Mouse (Mus musculus) embryo, embryonic 10 days (tissue): ENCODE measurements around the gene Phrf1.

Experiments used
- DNase-seq: peaks from one replicate; pipeline ENCODE4 v3.0.0-alpha.2; 2015; ENCODE audit warnings: low spot score

Gene Phrf1

DNA sequence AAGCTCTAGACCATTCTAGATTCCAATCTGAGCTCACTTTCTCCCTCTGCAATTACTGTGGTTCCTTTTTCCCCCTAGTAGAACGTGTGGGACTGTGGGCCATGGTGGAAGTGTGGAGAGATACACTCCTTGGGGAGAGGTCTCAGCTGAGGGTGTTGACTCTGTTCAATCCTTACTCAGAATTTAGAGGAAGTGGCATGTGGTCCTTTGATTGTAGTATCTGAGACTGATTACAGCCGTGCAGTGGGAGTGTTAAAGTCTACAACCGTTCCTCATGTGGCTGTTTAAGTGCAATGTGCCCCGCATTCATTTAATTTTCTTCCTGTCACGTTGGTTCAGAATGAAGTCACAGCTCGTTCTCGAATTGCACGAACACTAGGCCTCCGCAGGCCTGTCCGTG lies 27.6 kb downstream of the Phrf1 start:
- no peak for DNase-seq

DNA sequence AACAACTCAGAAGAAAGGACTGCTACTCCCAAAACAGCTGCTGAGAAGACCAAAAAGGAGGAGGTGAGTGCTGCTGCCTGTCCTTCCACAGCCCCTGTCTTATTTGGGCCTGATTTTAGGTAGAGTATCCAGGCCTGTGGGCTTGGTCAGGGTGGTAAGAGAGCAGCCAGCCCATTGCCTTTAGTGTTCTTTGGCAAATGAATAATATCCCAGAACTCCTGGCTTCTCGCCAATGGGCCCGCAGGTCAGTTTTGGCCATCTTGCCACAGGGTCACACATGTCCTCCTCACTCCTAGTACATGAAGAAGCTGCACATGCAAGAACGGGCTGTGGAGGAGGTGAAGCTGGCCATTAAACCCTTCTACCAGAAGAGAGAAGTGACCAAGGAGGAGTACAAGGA lies 32.9 kb downstream of the Phrf1 start:
- no peak for DNase-seq

DNA sequence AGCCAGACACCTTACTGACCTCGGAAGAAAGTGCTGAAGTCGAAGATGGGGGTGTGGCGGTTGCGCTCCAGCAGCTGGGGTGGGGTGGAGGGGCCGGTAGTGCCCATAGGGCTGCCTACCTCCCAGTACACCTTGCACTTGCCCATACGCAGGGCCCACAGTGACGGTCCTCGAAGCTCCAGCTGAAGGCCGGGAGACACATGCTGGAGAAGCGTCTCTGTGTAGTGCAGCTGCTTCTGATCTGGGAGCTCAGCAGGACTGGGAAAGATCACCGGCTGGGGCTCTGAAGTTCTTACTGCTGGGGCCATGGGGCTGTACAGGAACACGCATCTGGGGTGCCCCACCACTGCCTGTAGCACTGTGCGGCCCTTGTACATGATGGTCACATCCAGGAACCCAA lies 35.1 kb downstream of the Phrf1 start:
- no peak for DNase-seq

DNA sequence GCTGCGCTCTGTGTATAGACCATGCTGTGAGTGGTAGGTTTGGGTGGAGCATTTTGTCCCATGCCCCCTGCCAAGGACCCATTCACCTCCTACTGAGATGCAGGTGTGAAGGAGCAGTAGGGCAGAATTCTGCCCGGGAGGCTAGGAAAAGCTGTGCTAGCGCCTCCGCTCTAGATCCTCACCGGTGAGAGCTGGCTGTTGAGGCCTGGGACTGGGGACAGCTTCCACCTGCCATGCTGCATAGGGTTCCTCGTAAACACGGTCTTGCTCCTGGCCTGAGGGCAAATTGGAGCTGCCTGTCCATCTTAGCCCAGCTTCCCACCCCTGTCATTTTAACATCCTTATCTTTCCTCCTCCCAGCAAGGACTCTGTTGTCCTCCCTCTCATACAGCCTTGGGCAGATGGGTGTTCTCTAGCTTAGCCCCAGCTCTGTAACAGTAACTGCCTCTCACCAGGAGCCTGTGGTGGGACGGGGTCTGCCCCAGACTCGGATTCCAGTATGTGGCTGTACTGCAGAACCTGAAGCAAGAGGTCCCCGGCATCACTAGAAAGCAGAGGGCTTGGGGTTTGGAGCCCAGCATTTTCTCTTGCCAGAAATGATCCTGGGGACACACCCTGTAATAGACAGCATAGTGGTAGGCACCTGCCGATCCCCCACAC lies 35.6 kb downstream of the Phrf1 start:
- no peak for DNase-seq

DNA sequence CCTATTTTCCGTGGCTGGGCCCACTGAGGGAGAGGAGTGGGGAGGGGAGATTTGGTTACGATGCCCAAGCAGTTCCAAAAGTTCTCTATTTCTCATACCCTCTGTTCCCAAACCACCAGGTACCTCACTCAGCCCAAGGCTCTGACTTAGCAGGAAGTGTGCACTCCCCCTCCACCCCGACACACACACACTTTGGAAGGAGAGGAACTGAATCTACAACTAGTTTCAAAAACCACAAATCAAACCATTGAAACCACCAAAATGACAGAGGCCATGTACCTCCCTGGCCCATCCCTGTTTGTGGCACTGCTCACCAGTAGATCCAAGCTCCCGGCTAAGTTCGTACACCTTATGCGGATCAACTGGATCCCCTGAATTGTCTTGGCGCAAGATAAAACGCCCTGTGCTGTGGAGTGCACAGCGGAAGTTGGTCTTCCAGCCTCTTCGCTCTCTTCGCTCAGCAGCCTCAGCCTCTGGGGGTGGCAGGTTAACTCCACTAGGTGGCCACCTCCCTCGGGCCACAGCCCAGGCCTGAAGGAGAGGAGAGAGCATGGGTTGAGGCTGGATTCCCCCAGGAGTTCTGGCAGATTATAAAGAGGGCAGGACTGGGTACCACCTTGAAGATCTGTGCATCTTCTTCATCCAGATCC lies 36.3 kb downstream of the Phrf1 start:
- peak; percentile 58 for DNase-seq

DNA sequence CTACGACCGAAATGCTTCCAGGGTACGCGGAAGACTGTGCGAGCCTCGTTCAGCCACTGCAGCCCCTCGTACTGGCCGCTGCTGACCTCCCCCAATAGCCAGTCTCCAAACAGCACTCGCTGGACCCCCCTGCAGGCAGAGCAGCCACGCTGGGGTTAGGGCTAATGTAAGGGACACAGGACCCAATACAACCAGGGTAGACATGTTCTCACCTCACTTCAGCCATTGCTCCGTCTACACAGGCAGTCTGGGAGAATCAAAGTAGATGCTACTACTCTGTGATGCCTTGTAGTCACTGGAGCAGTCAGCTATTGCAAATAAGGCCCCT lies 36.8 kb downstream of the Phrf1 start:
- no peak for DNase-seq

DNA sequence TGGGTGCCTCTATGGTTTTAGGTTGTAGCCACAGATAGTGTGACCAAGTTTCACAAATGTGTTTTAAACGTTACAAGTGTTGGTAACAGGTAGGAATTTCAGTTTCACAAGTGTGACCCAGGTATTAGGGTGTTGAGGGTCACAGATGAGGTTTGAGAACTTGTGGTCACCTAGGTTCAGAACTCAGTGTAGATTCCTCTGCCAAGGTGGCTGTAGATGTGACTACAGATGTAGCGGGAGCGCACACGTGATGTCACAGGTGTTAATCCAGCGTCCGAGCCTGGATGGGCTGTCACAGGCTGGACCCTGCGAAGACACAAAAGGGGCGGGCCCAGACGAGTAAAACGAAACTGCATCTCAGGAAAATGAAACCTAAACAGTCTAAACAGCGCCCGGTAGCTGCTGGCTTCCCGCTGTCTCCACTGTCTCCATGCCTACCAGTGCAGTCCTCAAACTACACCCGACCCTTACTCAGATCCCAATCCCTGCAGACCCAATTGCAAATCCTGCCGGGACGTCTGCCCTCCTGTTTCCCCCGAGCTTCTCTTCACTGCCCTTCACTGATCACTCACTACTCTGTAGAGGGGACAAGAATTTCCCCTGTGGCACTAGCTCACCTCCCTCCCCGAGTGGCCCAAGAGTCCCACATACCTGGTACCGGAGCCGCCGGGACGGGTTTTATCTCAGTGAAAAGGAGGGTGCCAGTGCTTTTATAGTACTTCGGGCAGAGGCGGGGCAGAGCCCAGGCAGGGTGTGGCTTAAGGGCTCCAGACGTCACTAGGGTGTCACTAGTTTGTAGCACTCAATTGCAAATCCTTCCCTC lies 37.4 kb downstream of the Phrf1 start, which contains the start of gene Irf7:
Gene Irf7 (minus strand): TSS at position 743 of the 823 bp plus-strand sequence.
- DNase-seq = peak; percentile 41

DNA sequence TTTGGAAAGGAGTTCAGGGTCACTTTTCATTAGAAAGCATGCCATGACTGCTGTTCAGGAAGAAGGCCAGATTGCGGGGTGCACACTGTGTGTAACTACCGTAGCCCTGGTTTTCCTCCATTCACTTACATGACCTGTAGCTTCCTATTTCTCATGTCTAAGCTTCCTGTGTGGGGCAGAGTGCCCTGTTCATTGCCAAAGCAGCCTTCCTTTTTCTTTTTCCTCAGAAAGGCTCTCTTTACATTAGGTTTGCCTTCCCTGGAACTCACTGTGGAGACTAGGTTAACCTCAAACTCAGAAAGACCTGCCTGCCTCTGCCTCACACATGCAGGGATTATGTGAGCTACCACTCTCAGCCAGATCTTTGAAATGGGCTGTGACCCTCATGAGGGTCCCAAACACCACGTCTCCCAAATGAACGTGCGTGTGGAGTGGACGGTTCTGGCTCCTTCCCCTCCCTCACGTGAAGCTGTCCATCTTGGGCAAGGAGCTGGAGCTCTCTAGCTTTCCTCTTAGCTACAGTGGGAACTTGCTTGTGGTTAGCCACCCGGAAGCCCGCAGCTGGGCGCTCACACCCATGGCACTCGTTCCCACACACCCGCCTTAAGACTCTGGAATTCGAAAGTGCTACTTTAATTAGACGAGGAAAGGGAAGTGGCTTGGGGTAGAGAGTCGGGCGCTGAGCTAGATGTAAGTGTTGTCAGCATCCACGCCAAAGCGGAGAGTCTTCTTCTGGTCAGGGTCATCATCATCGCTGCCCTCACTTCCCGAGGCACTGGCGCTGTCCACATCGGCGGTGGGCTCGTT lies 40.1 kb downstream of the Phrf1 start:
- DNase-seq = no peak

DNA sequence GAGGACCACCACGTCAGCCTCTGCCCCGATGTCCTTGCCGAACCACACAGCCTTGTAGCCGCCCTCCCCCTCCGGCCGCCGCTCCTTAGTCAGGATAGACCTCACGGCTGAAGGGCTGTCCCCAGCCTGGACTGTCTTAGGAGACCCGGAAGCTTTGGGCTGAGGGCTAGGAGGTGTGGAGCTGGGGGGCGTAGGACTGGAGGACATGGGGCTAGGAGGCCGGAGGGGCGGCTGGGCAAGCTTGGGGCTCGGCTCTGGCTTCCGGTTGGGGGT lies 40.6 kb downstream of the Phrf1 start:
- DNase-seq = no peak

DNA sequence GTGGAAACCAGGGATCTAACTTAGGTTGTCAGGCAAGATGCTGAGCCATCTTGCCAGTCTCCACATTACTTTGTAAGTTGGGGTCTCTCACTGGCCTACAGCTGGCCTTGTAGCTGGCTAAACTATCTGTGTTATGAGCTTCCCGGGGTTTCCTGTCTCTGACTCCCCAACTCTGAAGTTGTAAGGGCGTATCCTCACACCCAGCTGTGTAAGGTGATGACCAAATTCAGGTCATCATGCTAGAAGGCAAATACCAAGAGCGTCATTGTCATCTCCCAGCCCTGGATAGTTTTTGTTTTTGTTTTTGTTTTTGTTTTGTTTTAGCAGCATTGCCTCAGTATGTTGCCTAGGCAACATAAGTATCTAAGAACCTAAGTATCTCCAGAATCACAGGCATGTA lies 42.0 kb downstream of the Phrf1 start:
- no peak for DNase-seq

DNA sequence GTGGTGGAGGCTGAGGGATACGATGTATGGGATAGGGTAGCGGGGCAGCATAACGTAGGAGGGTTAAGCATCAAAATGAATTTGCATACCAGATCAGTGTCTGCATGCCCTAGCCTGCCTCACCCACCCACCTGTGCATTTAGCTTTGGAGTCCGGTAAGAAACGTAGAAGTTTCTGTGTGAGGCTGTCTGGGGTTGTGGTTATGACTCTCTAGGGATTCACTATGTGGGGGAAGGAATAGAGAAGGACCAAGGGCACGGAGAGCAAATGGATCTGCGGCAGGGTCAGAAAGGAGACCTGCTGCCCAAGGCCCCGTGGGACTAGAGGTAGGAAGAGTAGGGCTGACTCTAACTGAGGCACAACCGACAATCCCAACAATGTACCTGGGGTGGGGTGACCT lies 46.8 kb downstream of the Phrf1 start:
- DNase-seq = no peak

DNA sequence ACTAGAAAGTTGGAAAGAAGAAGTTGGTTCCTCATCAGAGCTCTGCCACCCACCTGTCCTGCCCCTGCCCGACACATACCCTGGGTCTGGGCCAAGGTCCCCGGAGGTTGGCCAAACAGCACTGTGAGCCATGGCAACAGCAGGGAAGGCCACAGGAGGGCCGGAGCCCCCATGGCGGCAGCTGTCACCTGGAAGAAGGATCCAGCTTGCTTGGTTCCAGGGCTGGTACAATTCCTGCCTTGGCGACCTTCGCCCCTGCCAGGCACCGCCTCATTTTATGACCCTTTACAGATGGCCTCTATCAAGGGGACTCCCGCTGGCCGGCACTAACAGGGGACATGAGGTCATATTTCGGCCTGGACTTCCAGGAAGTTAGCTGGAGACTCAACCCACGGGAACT lies 48.0 kb downstream of the Phrf1 start, which contains the start of gene Cdhr5:
Gene Cdhr5 (minus strand): TSS at position 241 of the 400 bp plus-strand sequence.
- DNase-seq = no peak

DNA sequence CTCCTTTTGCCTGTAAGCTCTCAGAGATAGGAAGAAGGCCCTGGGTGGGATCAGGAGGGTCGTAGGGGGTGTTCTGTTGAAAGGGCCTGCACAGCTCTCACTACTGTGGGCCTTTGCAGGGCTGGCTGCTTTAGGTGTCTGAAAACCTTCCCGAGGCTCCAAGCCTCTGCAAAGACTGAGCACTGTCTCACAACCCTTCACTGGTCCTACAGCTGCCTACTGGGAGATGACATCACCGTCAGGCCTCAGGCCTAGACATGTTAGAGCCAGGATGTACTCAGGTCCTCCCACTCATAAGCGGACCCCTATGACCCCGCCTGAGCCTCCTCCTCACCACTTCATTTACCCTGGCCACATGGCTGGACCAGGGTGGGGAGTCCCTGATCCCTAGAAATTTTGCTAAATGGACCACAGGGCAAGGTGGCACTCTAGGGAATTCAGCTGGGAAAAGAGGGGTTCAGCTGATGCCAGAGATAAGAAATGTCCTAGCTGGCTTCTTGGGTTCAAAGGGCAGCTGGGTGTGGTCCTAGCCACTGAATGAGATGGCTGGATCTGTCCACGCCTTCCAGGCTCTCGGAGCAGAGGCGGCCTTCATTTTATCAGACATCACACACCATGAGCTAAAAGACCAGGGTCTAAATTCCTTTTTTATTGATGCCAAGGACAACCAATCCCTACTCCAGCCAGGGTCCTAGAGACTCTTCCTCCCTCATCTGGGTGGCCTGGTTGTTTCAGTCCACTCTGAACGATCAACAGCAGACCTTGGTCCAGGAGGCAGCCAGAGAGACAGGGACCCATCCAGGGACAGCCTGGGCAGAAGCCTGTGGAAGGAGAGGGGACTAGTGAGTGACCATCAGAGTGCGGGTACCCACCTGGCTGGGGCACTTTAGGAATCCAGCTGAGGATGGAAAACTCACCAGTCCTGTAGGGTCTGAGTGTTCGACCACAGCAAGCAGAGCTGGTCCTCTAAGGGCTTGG lies 49.4 kb downstream of the Phrf1 start:
- DNase-seq = no peak

DNA sequence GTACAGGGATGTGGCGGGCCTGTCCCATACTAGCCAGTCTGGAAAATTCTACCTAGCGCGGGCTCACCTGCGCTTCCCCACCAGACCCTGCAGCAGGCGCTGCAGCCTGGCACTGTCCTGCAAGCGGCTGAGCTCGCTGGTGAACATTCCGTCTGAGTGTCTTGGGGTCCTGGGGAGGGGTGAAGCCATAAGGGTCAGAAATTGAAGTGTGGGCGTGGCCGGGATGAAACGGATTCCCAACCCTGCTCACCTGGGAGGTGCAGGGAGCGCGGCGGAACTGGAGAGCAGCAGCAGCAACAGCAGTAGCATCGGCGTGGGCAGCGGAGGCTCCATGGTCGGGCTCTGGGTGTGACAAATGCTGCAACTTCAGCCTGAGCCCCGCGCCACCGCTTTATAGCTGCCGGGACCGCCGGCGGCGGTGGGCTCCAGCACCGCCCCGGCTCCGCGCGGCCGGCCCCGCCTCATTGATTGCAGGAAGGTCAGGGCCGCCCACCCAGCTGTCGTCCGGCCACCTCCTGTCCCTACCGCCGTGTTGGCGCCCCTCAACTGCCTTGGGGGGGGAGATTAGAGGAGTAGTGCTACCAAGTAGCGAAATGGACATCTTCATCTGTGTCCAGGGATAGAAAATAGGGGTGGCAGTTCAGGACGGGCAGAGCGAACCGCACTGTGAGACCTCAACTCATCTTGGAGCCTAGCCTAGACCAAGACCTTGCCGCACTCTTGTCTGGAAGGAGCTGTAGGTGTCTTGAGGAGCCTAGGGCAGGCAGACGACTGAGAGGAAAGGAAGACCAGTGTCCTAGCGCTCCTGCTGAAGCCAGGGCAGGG lies 50.4 kb downstream of the Phrf1 start, which contains the start of gene Sct:
Gene Sct (minus strand): TSS at position 368 of the 825 bp plus-strand sequence.
- DNase-seq = peak; percentile 72

DNA sequence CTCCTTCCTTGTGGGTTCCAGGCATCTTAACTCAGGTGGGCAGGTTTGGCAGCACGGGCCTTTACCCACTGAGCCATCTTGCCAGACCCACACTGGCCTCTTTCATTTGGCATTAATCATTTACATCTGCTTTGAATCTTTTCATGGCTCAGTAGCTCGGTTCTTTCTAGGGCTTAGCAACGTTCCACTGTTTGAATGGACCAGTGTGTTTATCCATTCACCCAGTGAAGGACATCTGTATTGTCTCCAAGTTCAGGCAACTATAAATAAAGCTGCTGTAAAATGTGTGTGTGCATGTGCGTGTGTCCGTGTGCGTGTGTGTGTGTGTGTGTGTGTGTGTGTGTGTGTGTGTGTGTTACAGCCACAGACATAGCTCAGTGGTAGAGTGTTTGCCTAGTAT lies 52.9 kb downstream of the Phrf1 start:
- no peak for DNase-seq

DNA sequence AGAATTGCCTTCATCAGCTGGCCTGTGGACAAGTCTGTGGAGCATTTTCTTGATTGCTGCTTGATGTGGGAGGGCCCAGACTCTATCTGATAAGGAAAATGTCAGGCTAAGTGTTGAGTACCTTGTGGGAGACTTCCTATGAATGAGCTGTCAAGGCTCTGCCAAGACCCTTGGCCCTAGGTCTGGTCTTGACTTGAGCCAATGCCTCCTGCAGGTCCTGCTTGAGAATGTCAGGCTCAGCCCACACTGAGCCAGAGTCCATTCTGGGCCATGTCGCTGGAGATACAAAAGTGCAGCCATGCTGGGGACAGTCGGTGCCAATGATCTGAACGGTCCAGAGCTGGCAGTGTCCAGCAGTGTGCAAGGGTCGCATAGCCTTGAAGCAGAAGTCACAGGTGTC lies 54.2 kb downstream of the Phrf1 start:
- DNase-seq = no peak

DNA sequence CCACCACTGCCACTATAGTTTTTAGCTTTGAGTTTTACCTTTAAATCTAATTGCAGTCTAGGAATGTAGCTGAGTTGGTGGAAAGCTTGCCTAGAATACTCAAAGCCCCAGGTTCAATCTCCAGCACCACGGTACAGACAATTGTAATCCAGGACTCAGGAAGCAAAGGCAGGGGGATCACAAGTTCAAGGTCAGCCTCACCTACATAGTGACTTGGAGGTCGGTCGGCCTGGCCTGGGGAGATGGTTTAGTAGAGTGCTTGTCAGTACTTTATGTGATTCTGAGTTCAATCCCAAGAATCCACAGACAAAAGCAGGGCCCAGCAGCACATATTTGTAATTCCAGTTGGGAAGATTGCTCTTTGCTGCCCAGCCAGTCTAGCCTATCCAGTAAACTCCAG lies 59.5 kb downstream of the Phrf1 start:
- DNase-seq = no peak

DNA sequence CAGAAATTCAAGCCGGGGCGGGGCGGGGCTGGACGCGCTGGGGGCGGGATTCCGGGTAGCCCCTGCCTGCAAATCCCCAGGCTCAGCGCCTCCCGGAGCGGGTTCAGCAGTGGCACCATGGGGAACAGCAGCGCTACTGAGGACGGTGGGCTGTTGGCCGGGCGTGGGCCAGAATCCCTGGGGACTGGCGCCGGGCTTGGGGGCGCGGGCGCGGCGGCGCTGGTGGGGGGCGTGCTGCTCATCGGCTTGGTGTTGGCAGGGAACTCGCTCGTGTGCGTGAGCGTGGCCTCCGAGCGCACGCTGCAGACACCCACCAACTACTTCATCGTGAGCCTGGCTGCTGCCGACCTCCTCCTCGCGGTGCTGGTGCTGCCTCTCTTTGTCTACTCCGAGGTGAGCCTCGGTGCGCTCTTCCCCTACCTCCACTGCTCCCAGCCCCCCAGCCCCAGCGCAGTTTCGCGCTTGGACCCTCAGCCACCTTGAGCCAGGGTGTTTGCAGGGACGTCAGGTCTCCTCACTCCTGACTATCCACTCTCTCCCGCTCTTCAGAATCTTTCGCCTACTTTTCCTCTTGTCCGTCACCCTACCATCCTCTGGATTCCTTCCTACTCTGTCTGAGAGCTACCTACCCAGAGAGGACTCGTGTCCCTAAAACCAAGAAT lies 63.5 kb downstream of the Phrf1 start, which contains the start of gene Drd4:
Gene Drd4 (plus strand): TSS at position 86 of the 662 bp plus-strand sequence.
- DNase-seq = peak; percentile 52

DNA sequence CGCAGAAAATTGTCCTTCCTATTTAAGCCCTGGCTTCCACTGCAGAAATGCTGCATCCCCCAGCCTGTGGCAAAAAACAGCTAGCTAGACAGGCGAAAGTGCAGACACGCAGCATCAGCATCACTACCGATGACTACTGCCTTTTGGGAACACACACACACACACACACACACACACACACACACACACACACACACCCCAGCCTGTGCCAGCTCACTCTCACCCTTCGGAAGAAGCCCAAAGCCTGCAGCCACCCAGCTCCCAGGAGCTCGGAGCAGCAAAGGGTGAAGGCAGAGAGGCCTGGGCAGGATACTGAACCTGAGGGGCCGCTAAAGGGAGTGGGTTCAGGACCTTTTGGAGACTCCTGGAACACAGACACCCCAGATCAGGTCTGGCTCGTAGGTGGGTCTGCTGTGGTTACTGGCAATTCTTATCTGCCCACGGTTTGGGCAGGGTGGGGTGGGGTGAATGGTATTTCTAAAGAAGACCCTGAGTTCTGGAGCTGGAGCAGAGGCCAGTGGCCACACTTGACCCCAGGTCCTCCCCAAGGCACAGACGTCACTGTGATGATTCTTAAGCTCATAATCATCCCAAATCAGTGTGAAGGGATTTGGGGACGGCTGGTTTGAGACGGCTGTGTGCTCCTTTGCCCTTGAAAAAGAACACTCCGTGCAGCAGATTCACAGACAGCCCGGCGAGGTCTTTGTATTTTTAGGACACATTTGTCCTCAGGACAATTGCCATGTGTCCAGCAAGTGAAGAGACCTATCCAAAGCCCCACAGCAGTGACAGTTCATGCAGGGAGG lies 64.2 kb downstream of the Phrf1 start:
- DNase-seq = no peak
